ENCODE assay signal across 8 mouse cellular contexts in genomic region chr17:49309079-49309478, GRCm38 (mm10).
DNase-seq lines count a peak whose midpoint lies in the region; ATAC-seq lines count a peak whose summit lies in the region.

No protein-coding gene starts in this region.

- no peaks in the 10 kb centered on the region for H3K36me3 ChIP-seq in forebrain, embryonic 11.5 days (ENCODE audit: control insufficient read depth, insufficient read depth, low read length)

- whole genome bisulfite sequencing in forebrain, embryonic 11.5 days: 43% methylated on average over 5 of the region's 5 CpGs

- no peaks in the 10 kb centered on the region for H3K27me3 ChIP-seq in forebrain, embryonic 11.5 days (ENCODE audit: control insufficient read depth, insufficient read depth, low read length)

- no peak overlapping the region for H3K4me3 ChIP-seq in forebrain, embryonic 11.5 days (ENCODE audit: low read depth, low read length)

- no peaks in the 10 kb centered on the region for H3K4me1 ChIP-seq in forebrain, embryonic 11.5 days (replicated peaks; ENCODE audit: control insufficient read depth, insufficient read depth, low read length)

- DNase-seq in 416B (ENCODE audit: low read depth) (peak; percentile 1), R1 (ENCODE audit: low read depth, low spot score) (peak; percentile 77)
- peak; percentile 62 for DNase-seq in forebrain, embryonic 11.5 days (ENCODE audit: low spot score)
- peak; percentile 22 for DNase-seq in hindlimb bud, embryonic 11.5 days (ENCODE audit: extremely low spot score, low read depth, low spot score)
- DNase-seq in layer of hippocampus, postnatal 25 days (ENCODE audit: extremely low spot score in 1 of 2, low spot score in 1 of 2): peak; percentile 29 to 68
- peak; percentile 52 for DNase-seq in neural tube, embryonic 10.5 days (ENCODE audit: extremely low spot score, low spot score)
- peak; percentile 55 for DNase-seq in yolk sac, embryonic 10.5 days (ENCODE audit: low spot score)
- DNase-seq in T-cell, adult 2 months (ENCODE audit: low spot score): no peak

- H3K4me2 ChIP-seq in forebrain, embryonic 11.5 days (ENCODE audit: low read depth, low read length, severe bottlenecking): no peak overlapping the region

- ATAC-seq in forebrain, embryonic 11.5 days (replicated peaks; ENCODE audit: low FRiP score): peak; percentile 83

- no peak overlapping the region for H3K9ac ChIP-seq in forebrain, embryonic 11.5 days (ENCODE audit: low read length)

- no peak overlapping the region for H3K27ac ChIP-seq in forebrain, embryonic 11.5 days (ENCODE audit: low read depth, low read length)

- no peaks in the 10 kb centered on the region for H3K9me3 ChIP-seq in forebrain, embryonic 11.5 days (ENCODE audit: control insufficient read depth, low read length)
